Mouse (Mus musculus) MEL (cell line): Measurements from ENCODE around the gene Gm17622. TPM values are rescaled to one million over a fixed set of nuclear protein-coding genes. Genes with fewer than 3 reads are reported as not detected.

Source experiments
- DNase-seq: peaks from one replicate; pipeline ENCODE4 v3.0.0; 2011; ENCODE audit warnings: low read depth, low spot score
- H3K27ac ChIP-seq: 2 replicates; pipeline ENCODE4 v1.5.1; 2012; ENCODE audit warnings: low read depth, mild to moderate bottlenecking, control low read depth, low read length, moderate library complexity; ENCODE audit not compliant: control insufficient read depth
- H3K27me3 ChIP-seq, 2 experiments: fragments of 150-350 bp in 1 of 2; sonication (generic) in 1 of 2; 2 replicates each; pipeline ENCODE4 v1.6.1; 2012; ENCODE audit warnings: low read length in 2 of 2, mild to moderate bottlenecking in 2 of 2, improper control_type of control experiment in 1 of 2, moderate library complexity in 1 of 2; ENCODE audit not compliant: insufficient read depth in 2 of 2, control insufficient read depth in 1 of 2
- H3K36me3 ChIP-seq, 2 experiments: 2 replicates each; pipeline ENCODE4 v1.6.1; 2012 to 2014; ENCODE audit warnings: low read length in 2 of 2, improper control_type of control experiment in 1 of 2, inconsistent platforms in 1 of 2, mild to moderate bottlenecking in 1 of 2; ENCODE audit not compliant: insufficient read depth in 2 of 2, control insufficient read depth in 1 of 2
- H3K4me1 ChIP-seq, 2 experiments: fragments of 150-350 bp in 1 of 2; sonication (generic) in 1 of 2; 2 replicates each; pipeline ENCODE4 v1.6.1; 2012; ENCODE audit warnings: low read length in 2 of 2, improper control_type of control experiment in 1 of 2, mild to moderate bottlenecking in 1 of 2; ENCODE audit not compliant: insufficient read depth in 2 of 2, control insufficient read depth in 1 of 2
- H3K4me3 ChIP-seq, 2 experiments: fragments of 150-350 bp in 1 of 2; sonication (generic) in 1 of 2; 2 replicates each; pipeline ENCODE4 v1.5.1; 2012; ENCODE audit warnings: low read depth in 2 of 2, low read length in 2 of 2, mild to moderate bottlenecking in 2 of 2, moderate library complexity in 2 of 2, control low read depth in 1 of 2, improper control_type of control experiment in 1 of 2; ENCODE audit not compliant: control insufficient read depth in 1 of 2, insufficient read depth in 1 of 2
- H3K79me2 ChIP-seq: 2 replicates; pipeline ENCODE4 v1.6.1; 2012; ENCODE audit warnings: mild to moderate bottlenecking, low read length, moderate library complexity; ENCODE audit not compliant: control insufficient read depth, poor library complexity, insufficient read depth
- H3K9ac ChIP-seq: 2 replicates; pipeline ENCODE4 v1.6.1; 2012; ENCODE audit warnings: low read depth, mild to moderate bottlenecking, control low read depth, low read length, moderate library complexity; ENCODE audit not compliant: control insufficient read depth, poor library complexity, severe bottlenecking
- H3K9me3 ChIP-seq: fragments of 150-350 bp; sonication (generic); replicated peaks from 2 replicates; pipeline ENCODE4 v1.6.1; 2012; ENCODE audit warnings: mild to moderate bottlenecking, low read length, improper control_type of control experiment, moderate library complexity; ENCODE audit not compliant: insufficient read depth
- BHLHE40 ChIP-seq: IDR thresholded peaks from 2 replicates; pipeline ENCODE4 v1.6.1; 2012; ENCODE audit warnings: low read depth, mild to moderate bottlenecking, inconsistent platforms, low read length, improper control_type of control experiment, borderline replicate concordance
- CHD2 ChIP-seq: IDR thresholded peaks from 2 replicates; pipeline ENCODE4 v1.6.1; 2011; ENCODE audit warnings: low read length, improper control_type of control experiment
- JUND ChIP-seq: IDR thresholded peaks from 2 replicates; pipeline ENCODE4 v1.6.1; 2011; ENCODE audit warnings: low read depth, mild to moderate bottlenecking, improper control_type of control experiment, low read length
- MAX ChIP-seq: IDR thresholded peaks from 2 replicates; pipeline ENCODE4 v1.6.1; 2011; ENCODE audit warnings: low read length, improper control_type of control experiment
- MAZ ChIP-seq: IDR thresholded peaks from 2 replicates; pipeline ENCODE4 v1.6.1; 2012; ENCODE audit warnings: low read depth, mild to moderate bottlenecking, inconsistent platforms, low read length, improper control_type of control experiment
- MEF2A ChIP-seq: IDR thresholded peaks from 2 replicates; pipeline ENCODE4 v1.6.1; 2014; ENCODE audit warnings: low read depth, mild to moderate bottlenecking, inconsistent platforms, low read length, improper control_type of control experiment; ENCODE audit not compliant: poor library complexity, insufficient replicate concordance, severe bottlenecking; ENCODE audit errors: extremely low read depth
- MXI1 ChIP-seq: IDR thresholded peaks from 2 replicates; pipeline ENCODE4 v1.6.1; 2011; ENCODE audit warnings: mild to moderate bottlenecking, low read depth, low read length, improper control_type of control experiment
- MYB ChIP-seq: IDR thresholded peaks from 2 replicates; pipeline ENCODE4 v1.6.1; 2011; ENCODE audit warnings: mild to moderate bottlenecking, low read depth, low read length, improper control_type of control experiment
- MYC ChIP-seq: IDR thresholded peaks from 2 replicates; pipeline ENCODE4 v1.6.1; 2011; ENCODE audit warnings: low read depth, mild to moderate bottlenecking, low read length, improper control_type of control experiment, moderate library complexity
- NELFE ChIP-seq: IDR thresholded peaks from 2 replicates; pipeline ENCODE4 v1.6.1; 2011; ENCODE audit warnings: low read depth, low read length, improper control_type of control experiment
- NRF1 ChIP-seq: IDR thresholded peaks from 2 replicates; pipeline ENCODE4 v1.6.1; 2014; ENCODE audit warnings: low read depth, mild to moderate bottlenecking, inconsistent platforms, low read length, improper control_type of control experiment, moderate library complexity; ENCODE audit not compliant: poor library complexity, insufficient read depth, severe bottlenecking
- POLR2A ChIP-seq, 2 experiments: IDR thresholded peaks; 2 replicates each; pipeline ENCODE4 v1.6.1; 2011 to 2012; ENCODE audit warnings: low read length in 2 of 2, mild to moderate bottlenecking in 2 of 2, control low read depth in 1 of 2, improper control_type of control experiment in 1 of 2, low read depth in 1 of 2, moderate library complexity in 1 of 2; ENCODE audit not compliant: control insufficient read depth in 1 of 2, insufficient read depth in 1 of 2, poor library complexity in 1 of 2
- POLR2AphosphoS2 ChIP-seq: IDR thresholded peaks from 2 replicates; pipeline ENCODE4 v1.6.1; 2011; ENCODE audit warnings: low read length, improper control_type of control experiment
- RCOR1 ChIP-seq: IDR thresholded peaks from 2 replicates; pipeline ENCODE4 v1.6.1; 2012; ENCODE audit warnings: low read depth, mild to moderate bottlenecking, inconsistent platforms, low read length, improper control_type of control experiment
- SIN3A ChIP-seq: IDR thresholded peaks from 2 replicates; pipeline ENCODE4 v1.6.1; 2012; ENCODE audit warnings: low read length, improper control_type of control experiment, inconsistent platforms
- UBTF ChIP-seq: IDR thresholded peaks from 2 replicates; pipeline ENCODE4 v1.6.1; 2012; ENCODE audit warnings: low read depth, mild to moderate bottlenecking, inconsistent platforms, low read length, improper control_type of control experiment, moderate library complexity, borderline replicate concordance; ENCODE audit not compliant: insufficient read depth
- ZNF384 ChIP-seq: IDR thresholded peaks from 2 replicates; pipeline ENCODE4 v1.6.1; 2012; ENCODE audit warnings: low read depth, mild to moderate bottlenecking, inconsistent platforms, low read length, improper control_type of control experiment
- polyA plus RNA-seq, 2 experiments: library from polyadenylated mRNA; stranded (reverse) in 1 of 2; unstranded in 1 of 2; fragments of >175 nt in 1 of 2; fragments of >200 nt in 1 of 2; gene quantifications; 2 replicates each; pipeline versions ENCODE4 v1.2.1 to v1.2.4; 2012; ENCODE audit warnings: low replicate concordance in 2 of 2, low read depth in 1 of 2; ENCODE audit not compliant: insufficient read length in 2 of 2, insufficient read depth in 1 of 2, missing spikeins in 1 of 2
- total RNA-seq: library from RNA; depleted of rRNA; stranded (reverse); fragments of 300-350 nt; gene quantifications from 2 replicates; pipeline ENCODE4 v1.2.3, GENCODE M21; 2012

Gene Gm17622
- total and polyA plus RNA-seq, 3 experiments = not detected

GRCm38 (mm10) chr13:96487230-96487629 lies 3.3 kb upstream of the Gm17622 start:
- Histone ChIP-seq H3K27ac (no peak overlapping the region), H3K4me3 (no peak overlapping the region), H3K27me3 (no peaks in the 10 kb centered on the region), H3K79me2 (no peaks in the 10 kb centered on the region), H3K4me1 (no peaks in the 10 kb centered on the region), H3K36me3 (no peaks in the 10 kb centered on the region), H3K9ac (no peak overlapping the region), H3K9me3 (no peaks in the 10 kb centered on the region)
- TF ChIP-seq JUND = no peak
- no peak for DNase-seq

GRCm38 (mm10) chr13:96487968-96488367 lies 2.6 kb upstream of the Gm17622 start:
- H3K27me3 ChIP-seq = no peaks in the 10 kb centered on the region
- no peak overlapping the region for H3K4me3 ChIP-seq
- no peak for DNase-seq
- no peaks in the 10 kb centered on the region for H3K79me2 ChIP-seq
- no peak overlapping the region for H3K27ac ChIP-seq
- no peak overlapping the region for H3K9ac ChIP-seq
- H3K36me3 ChIP-seq = no peaks in the 10 kb centered on the region
- H3K4me1 ChIP-seq = no peaks in the 10 kb centered on the region
- H3K9me3 ChIP-seq = no peaks in the 10 kb centered on the region
- TF ChIP-seq MAZ (no peak), NELFE (no peak), MEF2A (no peak), UBTF (no peak), CHD2 (no peak), MYB (no peak), POLR2AphosphoS2 (no peak), MXI1 (no peak), ZNF384 (no peak), MAX (no peak), BHLHE40 (no peak), RCOR1 (no peak), MYC (no peak)

GRCm38 (mm10) chr13:96496630-96497029 lies 6.1 kb downstream of the Gm17622 start:
- no peak for TF ChIP-seq NRF1
- TF ChIP-seq MAX = no peak
- TF ChIP-seq SIN3A = no peak
- TF ChIP-seq POLR2A (IDR thresholded peaks at IDR 0.05; ENCODE audit: control insufficient read depth in 1 of 2, insufficient read depth in 1 of 2, low read depth in 1 of 2, low read length in 2 of 2, poor library complexity in 1 of 2) = no peak
- TF ChIP-seq JUND = no peak
- TF ChIP-seq RCOR1 = no peak
- H3K79me2 ChIP-seq = no peaks in the 10 kb centered on the region
- no peak overlapping the region for H3K27ac ChIP-seq
- H3K9me3 ChIP-seq = no peaks in the 10 kb centered on the region
- no peak for DNase-seq
- no peaks in the 10 kb centered on the region for H3K27me3 ChIP-seq
- no peak overlapping the region for H3K4me3 ChIP-seq
- H3K4me1 ChIP-seq = no peaks in the 10 kb centered on the region
- no peaks in the 10 kb centered on the region for H3K36me3 ChIP-seq
- no peak overlapping the region for H3K9ac ChIP-seq
